Mouse (Mus musculus) T-helper 17 cell (primary cell): ENCODE results near the gene Fancc.

Experiments used
- in situ Hi-C, 2 experiments: fragments of 300-600 bp; cut with MboI, MseI; formaldehyde crosslinking; loops; 1 replicate in 1 of 2; 2 replicates in 1 of 2; pipeline ENCODE4 v1.15.1; 2025; ENCODE audit warnings: high pct_unique_total_duplicates in 2 of 2

Gene Fancc

GRCm38 (mm10) chr13:63496646-63497582 lies at the start of gene Fancc:
Fancc (minus strand) TSS chr13:63497278.
- in situ Hi-C loops, result no loop called here

GRCm38 (mm10) chr13:63545291-63545690 lies 48.2 kb upstream of the Fancc start:
- in situ Hi-C loops, result loop anchor here in 1 of 2 experiments (5.0 kb wide), 1 partner anchor 113 kb away; no protein-coding TSS in a partner anchor

- in situ Hi-C loops, result loop anchor here in 1 of 2 experiments (5.0 kb wide), 1 partner anchor 113 kb away; no protein-coding TSS in a partner anchor
These were observed 47.8 kb upstream of the Fancc start for GRCm38 (mm10) chr13:63544967-63545253.

- in situ Hi-C loops, result no loop called here
These were observed 47.3 kb upstream of the Fancc start for GRCm38 (mm10) chr13:63544119-63544966.

- in situ Hi-C loops, result no loop called here
These were observed 46.4 kb upstream of the Fancc start for GRCm38 (mm10) chr13:63543459-63543858.

- in situ Hi-C loops, result no loop called here
These were observed 45.8 kb upstream of the Fancc start for GRCm38 (mm10) chr13:63542796-63543384.

- in situ Hi-C loops, result no loop called here
These were observed 44.4 kb upstream of the Fancc start for GRCm38 (mm10) chr13:63541510-63541909.

- in situ Hi-C loops, result no loop called here
These were observed 43.5 kb upstream of the Fancc start for GRCm38 (mm10) chr13:63540584-63540983.

GRCm38 (mm10) chr13:63534981-63535380 lies 37.9 kb upstream of the Fancc start:
- in situ Hi-C loops, result no loop called here

- in situ Hi-C loops, result no loop called here
These were observed 33.8 kb upstream of the Fancc start for GRCm38 (mm10) chr13:63530857-63531256.

GRCm38 (mm10) chr13:63530371-63530764 lies 33.3 kb upstream of the Fancc start:
- in situ Hi-C loops, result no loop called here

- in situ Hi-C loops, result no loop called here
These were observed 32.7 kb upstream of the Fancc start for GRCm38 (mm10) chr13:63529602-63530370.

GRCm38 (mm10) chr13:63528852-63529251 lies 31.8 kb upstream of the Fancc start:
- in situ Hi-C loops, result no loop called here

GRCm38 (mm10) chr13:63528164-63528675 lies 31.1 kb upstream of the Fancc start:
- in situ Hi-C loops, result no loop called here

GRCm38 (mm10) chr13:63525571-63526197 lies 28.6 kb upstream of the Fancc start:
- in situ Hi-C loops, result no loop called here

GRCm38 (mm10) chr13:63524608-63525570 lies 27.8 kb upstream of the Fancc start:
- in situ Hi-C loops, result no loop called here

- in situ Hi-C loops, result no loop called here
These were observed 27.0 kb upstream of the Fancc start for GRCm38 (mm10) chr13:63524061-63524460.

- in situ Hi-C loops, result no loop called here
These were observed 25.8 kb upstream of the Fancc start for GRCm38 (mm10) chr13:63522832-63523231.

- in situ Hi-C loops, result no loop called here
These were observed 23.0 kb upstream of the Fancc start for GRCm38 (mm10) chr13:63520110-63520509.
